Mouse (Mus musculus): ENCODE measurements around the gene Rac2. TPM values are rescaled to one million over a fixed set of nuclear protein-coding genes. Genes with fewer than 3 reads are reported as not detected.

Rac2 gene
- polyA plus RNA-seq, 1 experiment from 2014 or later: 13.0 TPM

Other genes starting within 250 kb of the Rac2 start
- gene Csf2rb, start 247.0 kb downstream of the Rac2 start, polyA plus RNA-seq (2016; fragmentation: Nextera tagmentation; extraction: Ambion mirVana): 8.2 and 9.3 TPM in 2 replicates
- not detected in 2 replicates for gene Tex33, start 176.9 kb downstream of the Rac2 start, polyA plus RNA-seq (2016; fragmentation: Nextera tagmentation; extraction: Ambion mirVana)
- gene Tst, start 166.9 kb downstream of the Rac2 start, polyA plus RNA-seq (2016; fragmentation: Nextera tagmentation; extraction: Ambion mirVana): 9.5 and 25.6 TPM in 2 replicates
- 0.75 and 1.4 TPM in 2 replicates for gene Mpst, start 166.4 kb downstream of the Rac2 start, polyA plus RNA-seq (2016; fragmentation: Nextera tagmentation; extraction: Ambion mirVana)
- 23.0 and 30.3 TPM in 2 replicates for gene Kctd17, start 144.2 kb downstream of the Rac2 start, polyA plus RNA-seq (2016; fragmentation: Nextera tagmentation; extraction: Ambion mirVana)
- gene Tmprss6, start 104.1 kb downstream of the Rac2 start, polyA plus RNA-seq (2016; fragmentation: Nextera tagmentation; extraction: Ambion mirVana): 0.06 and 1.7 TPM in 2 replicates
- not detected in 2 replicates for gene Il2rb, start 77.5 kb downstream of the Rac2 start, polyA plus RNA-seq (2016; fragmentation: Nextera tagmentation; extraction: Ambion mirVana)
- gene C1qtnf6, start 41.4 kb downstream of the Rac2 start, polyA plus RNA-seq (2016; fragmentation: Nextera tagmentation; extraction: Ambion mirVana): 19.0 and 28.4 TPM in 2 replicates
- gene Sstr3, start 28.1 kb downstream of the Rac2 start, polyA plus RNA-seq (2016; fragmentation: Nextera tagmentation; extraction: Ambion mirVana): 0.12 TPM in 1 of 2 replicates, not detected in the other
- gene Cyth4, start 24.3 kb upstream of the Rac2 start, polyA plus RNA-seq (2016; fragmentation: Nextera tagmentation; extraction: Ambion mirVana): 2.3 and 5.0 TPM in 2 replicates
- 0.02 TPM in 1 of 2 replicates, not detected in the other for gene Elfn2, start 146.0 kb upstream of the Rac2 start, polyA plus RNA-seq (2016; fragmentation: Nextera tagmentation; extraction: Ambion mirVana)
- 5.5 and 10.3 TPM in 2 replicates for gene Mfng, start 200.7 kb upstream of the Rac2 start, polyA plus RNA-seq (2016; fragmentation: Nextera tagmentation; extraction: Ambion mirVana)
- 3.5 and 4.0 TPM in 2 replicates for gene Card10, start 230.3 kb upstream of the Rac2 start, polyA plus RNA-seq (2016; fragmentation: Nextera tagmentation; extraction: Ambion mirVana)